Mouse (Mus musculus) intestine, embryonic 15.5 days (tissue): ENCODE measurements at regions not wholly inside any gene's neighbourhood (a gene's known extent, or its start where the extent isn't known, plus 50 kb on each side); places are given as distances from the start of the nearest gene placed in this dataset.

Experiments
- ATAC-seq: fragments of 200-750 bp; cut with Nextera tagmentation; 2 replicates; pipeline ENCODE4 v1.8.0; 2017; ENCODE audit warnings: moderate TSS enrichment, moderate library complexity
- H3K27ac ChIP-seq: fragments of 300-500 bp; sonication (generic); 2 replicates; pipeline ENCODE4 v1.5.1; 2015; ENCODE audit warnings: mild to moderate bottlenecking, inconsistent platforms
- H3K27me3 ChIP-seq: fragments of 300-500 bp; sonication (generic); replicated peaks from 2 replicates; pipeline ENCODE4 v1.6.1; 2015; ENCODE audit warnings: inconsistent platforms
- H3K36me3 ChIP-seq: fragments of 300-500 bp; sonication (generic); 2 replicates; pipeline ENCODE4 v1.6.1; 2015; ENCODE audit warnings: inconsistent platforms
- H3K4me1 ChIP-seq: fragments of 300-500 bp; sonication (generic); replicated peaks from 2 replicates; pipeline ENCODE4 v1.6.1; 2015; ENCODE audit warnings: inconsistent platforms
- H3K4me2 ChIP-seq: fragments of 300-500 bp; sonication (generic); replicated peaks from 2 replicates; pipeline ENCODE4 v1.6.1; 2015; ENCODE audit warnings: mild to moderate bottlenecking, inconsistent platforms
- H3K4me3 ChIP-seq: fragments of 300-500 bp; sonication (generic); replicated peaks from 2 replicates; pipeline ENCODE4 v1.5.1; 2015; ENCODE audit warnings: inconsistent platforms
- H3K9ac ChIP-seq: fragments of 300-500 bp; sonication (generic); 2 replicates; pipeline ENCODE4 v1.6.1; 2015; ENCODE audit warnings: inconsistent platforms
- H3K9me3 ChIP-seq: fragments of 300-500 bp; sonication (generic); 2 replicates; pipeline ENCODE4 v1.6.1; 2016; ENCODE audit warnings: inconsistent platforms
- WGBS: fragments of 180-500 bp; shearing (Covaris S2); methylation state at CpG from one replicate; pipeline ENCODE4 v1.1.7; 2015; 5-methylcytosine and 5-hydroxymethylcytosine counted together

DNA sequence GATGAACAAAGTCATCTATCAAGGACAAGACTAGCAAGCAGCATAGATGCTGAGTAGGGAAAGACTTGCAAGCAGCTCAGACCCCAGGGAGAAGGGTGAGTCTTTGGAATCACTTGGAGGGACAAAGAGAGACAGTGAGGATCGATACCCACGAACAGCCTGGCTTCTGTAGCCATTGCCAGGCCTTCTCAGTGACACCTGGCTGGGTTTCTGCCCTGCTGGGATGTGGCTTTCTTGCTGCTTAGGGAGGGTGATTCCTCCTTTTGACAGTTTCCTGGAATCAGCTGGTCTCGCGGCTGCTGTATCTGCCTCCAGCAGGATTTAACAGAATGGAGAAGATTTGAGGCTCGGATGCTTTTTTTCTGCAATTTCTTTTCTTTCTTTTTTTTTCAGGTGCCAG lies 156.3 kb upstream of the Hs3st4 start:
- Histone ChIP-seq H3K9me3 (no peaks in the 10 kb centered on the region), H3K4me3 (no peak overlapping the region), H3K27me3 (no peaks in the 10 kb centered on the region), H3K27ac (no peak overlapping the region), H3K36me3 (no peaks in the 10 kb centered on the region), H3K4me2 (no peak overlapping the region), H3K9ac (no peak overlapping the region), H3K4me1 (no peaks in the 10 kb centered on the region)
- WGBS, result 82% methylated on average over 5 of the region's 5 CpGs
- ATAC-seq, result no peak

GRCm38 (mm10) chr7:123842552-123842951 lies 140.1 kb upstream of the Hs3st4 start:
- no peak overlapping the region for H3K4me3 ChIP-seq
- no peaks in the 10 kb centered on the region for H3K27me3 ChIP-seq
- H3K36me3 ChIP-seq, result no peaks in the 10 kb centered on the region
- ATAC-seq, result no peak
- no peaks in the 10 kb centered on the region for H3K9me3 ChIP-seq
- no peak overlapping the region for H3K27ac ChIP-seq
- no peaks in the 10 kb centered on the region for H3K4me1 ChIP-seq
- no peak overlapping the region for H3K9ac ChIP-seq
- H3K4me2 ChIP-seq, result no peak overlapping the region
- 91% methylated on average over 7 of the region's 7 CpGs for WGBS

DNA sequence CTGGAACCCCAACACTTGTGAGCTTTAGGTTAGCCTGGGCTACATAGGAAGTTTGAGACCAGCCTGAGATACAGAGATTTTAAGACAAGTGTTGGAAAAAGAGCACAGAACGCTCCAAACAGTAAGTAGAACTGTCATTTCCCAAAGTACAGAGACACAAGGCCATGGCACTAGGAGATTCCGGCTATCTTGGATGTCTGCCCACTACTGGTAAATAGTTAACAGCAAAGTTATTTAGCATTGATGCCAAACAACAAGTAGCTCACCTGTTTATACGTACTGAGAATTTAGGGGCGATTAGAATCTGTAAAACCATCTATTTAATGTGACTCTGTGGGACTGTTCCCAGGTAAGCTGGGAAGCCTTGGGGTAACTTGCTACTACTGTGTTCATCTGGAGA lies 135.6 kb upstream of the Hs3st4 start:
- no peaks in the 10 kb centered on the region for H3K36me3 ChIP-seq
- H3K4me3 ChIP-seq, result no peak overlapping the region
- no peak overlapping the region for H3K9ac ChIP-seq
- H3K27ac ChIP-seq, result no peak overlapping the region
- no peaks in the 10 kb centered on the region for H3K4me1 ChIP-seq
- no peak overlapping the region for H3K4me2 ChIP-seq
- no peaks in the 10 kb centered on the region for H3K27me3 ChIP-seq
- WGBS, result 75% methylated on average over 4 of the region's 4 CpGs
- no peaks in the 10 kb centered on the region for H3K9me3 ChIP-seq
- no peak for ATAC-seq

DNA sequence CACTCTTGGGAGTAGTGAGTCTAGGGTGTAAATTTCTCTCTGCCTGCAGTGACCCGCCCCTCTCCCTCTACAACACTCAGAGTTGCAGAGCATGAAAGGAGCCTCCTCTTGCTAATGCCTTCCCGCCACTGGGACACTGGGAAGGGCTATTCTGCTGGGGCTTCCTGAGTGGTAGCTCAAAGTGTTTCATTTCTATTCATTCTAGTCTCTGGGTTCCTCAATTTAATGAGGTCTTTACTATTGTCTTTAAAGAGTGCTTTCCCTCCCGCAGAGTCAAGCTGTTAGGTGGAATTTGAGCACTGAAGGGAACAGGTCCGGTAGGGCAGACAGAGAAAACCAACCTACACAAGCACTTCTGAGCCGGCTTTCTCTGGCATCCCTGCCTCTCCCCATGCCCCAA lies 134.0 kb upstream of the Hs3st4 start:
- Histone ChIP-seq H3K9me3 (no peaks in the 10 kb centered on the region), H3K36me3 (no peaks in the 10 kb centered on the region), H3K4me1 (no peaks in the 10 kb centered on the region), H3K27ac (no peak overlapping the region), H3K4me2 (no peak overlapping the region), H3K27me3 (no peaks in the 10 kb centered on the region), H3K9ac (no peak overlapping the region), H3K4me3 (no peak overlapping the region)
- ATAC-seq, result no peak
- 48% methylated on average over 5 of the region's 5 CpGs for WGBS

DNA sequence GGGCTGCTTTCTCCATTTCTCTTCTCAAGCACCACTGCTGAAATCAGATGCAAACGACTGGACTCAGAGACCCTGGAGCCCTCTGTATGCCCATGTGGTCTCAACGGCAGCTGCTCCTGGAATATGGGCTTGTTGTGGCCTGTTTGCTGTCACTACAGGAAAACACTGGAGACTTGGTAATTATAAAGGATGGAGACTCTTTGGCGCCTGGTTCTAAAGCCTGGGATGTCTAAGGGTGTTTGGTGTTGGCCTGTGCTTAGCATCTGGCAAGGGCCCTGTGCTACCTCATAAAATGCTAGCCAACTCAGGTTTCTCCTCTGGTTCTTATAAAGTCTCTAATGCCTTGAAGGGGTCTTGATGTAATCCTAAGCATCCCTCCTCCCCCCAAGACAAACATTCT lies 133.4 kb upstream of the Hs3st4 start:
- H3K9me3 ChIP-seq, result no peaks in the 10 kb centered on the region
- no peaks in the 10 kb centered on the region for H3K36me3 ChIP-seq
- no peak overlapping the region for H3K9ac ChIP-seq
- no peak overlapping the region for H3K27ac ChIP-seq
- H3K4me1 ChIP-seq, result no peaks in the 10 kb centered on the region
- H3K4me2 ChIP-seq, result no peak overlapping the region
- ATAC-seq, result no peak
- 56% methylated on average over 3 of the region's 3 CpGs for WGBS
- H3K27me3 ChIP-seq, result no peaks in the 10 kb centered on the region
- H3K4me3 ChIP-seq, result no peak overlapping the region

- no peaks in the 10 kb centered on the region for H3K4me1 ChIP-seq
- ATAC-seq, result no peak
- WGBS, result 83% methylated on average over 10 of the region's 10 CpGs
- H3K36me3 ChIP-seq, result no peaks in the 10 kb centered on the region
- H3K27me3 ChIP-seq, result no peaks in the 10 kb centered on the region
- no peak overlapping the region for H3K9ac ChIP-seq
- H3K4me3 ChIP-seq, result no peak overlapping the region
- no peak overlapping the region for H3K27ac ChIP-seq
- no peaks in the 10 kb centered on the region for H3K9me3 ChIP-seq
- H3K4me2 ChIP-seq, result no peak overlapping the region
These were observed 132.1 kb upstream of the Hs3st4 start for GRCm38 (mm10) chr7:123850272-123851197.

GRCm38 (mm10) chr7:123857539-123857938 lies 125.1 kb upstream of the Hs3st4 start:
- H3K4me1 ChIP-seq, result no peaks in the 10 kb centered on the region
- no peak overlapping the region for H3K27ac ChIP-seq
- no peak overlapping the region for H3K4me2 ChIP-seq
- 57% methylated on average over 6 of the region's 6 CpGs for WGBS
- no peaks in the 10 kb centered on the region for H3K9me3 ChIP-seq
- H3K9ac ChIP-seq, result no peak overlapping the region
- H3K4me3 ChIP-seq, result no peak overlapping the region
- no peaks in the 10 kb centered on the region for H3K27me3 ChIP-seq
- no peaks in the 10 kb centered on the region for H3K36me3 ChIP-seq
- ATAC-seq, result no peak

GRCm38 (mm10) chr7:123861706-123862105 lies 121.0 kb upstream of the Hs3st4 start:
- 73% methylated on average over 2 of the region's 2 CpGs for WGBS
- H3K4me1 ChIP-seq, result no peaks in the 10 kb centered on the region

DNA sequence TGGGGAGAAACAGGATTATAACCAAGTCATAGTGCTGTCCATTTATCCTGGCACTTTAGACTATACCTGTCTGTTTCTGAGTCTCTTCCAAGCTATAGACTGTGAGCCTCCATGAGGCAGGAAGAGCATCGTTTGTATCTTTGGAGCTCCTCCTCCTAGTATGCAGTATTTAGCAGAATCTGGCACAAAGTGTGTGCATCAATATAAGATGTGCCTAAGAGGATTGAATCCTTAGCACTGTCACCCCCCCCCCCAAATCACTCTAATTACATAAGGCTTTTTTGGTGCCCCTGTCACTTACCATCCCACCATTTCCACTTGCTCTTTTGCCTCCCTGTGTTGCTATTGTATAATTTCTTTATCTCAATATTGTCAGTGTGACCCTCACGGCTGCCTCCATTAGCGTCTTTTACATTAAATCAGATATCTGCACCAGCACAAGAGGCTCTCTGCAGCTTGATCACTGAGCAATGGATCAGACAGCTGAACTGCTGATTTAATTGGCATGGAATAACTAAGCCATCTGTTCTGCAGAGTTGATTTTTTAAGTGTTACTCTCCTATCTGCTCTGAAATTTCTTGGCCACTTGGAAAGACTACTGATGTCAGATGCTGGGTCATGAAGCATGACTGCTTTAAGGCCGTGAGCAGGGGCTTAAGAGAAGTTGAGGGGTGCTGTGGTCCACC lies 85.8 kb upstream of the Hs3st4 start:
- no peak for ATAC-seq

More at GRCm38 (mm10) chr7:123861706-123862105, 121.0 kb upstream of the Hs3st4 start:
- Histone ChIP-seq H3K4me2 (no peak overlapping the region), H3K27ac (no peak overlapping the region), H3K36me3 (no peaks in the 10 kb centered on the region), H3K27me3 (no peaks in the 10 kb centered on the region), H3K9ac (no peak overlapping the region), H3K9me3 (no peaks in the 10 kb centered on the region), H3K4me3 (no peak overlapping the region)
- no peak for ATAC-seq

DNA sequence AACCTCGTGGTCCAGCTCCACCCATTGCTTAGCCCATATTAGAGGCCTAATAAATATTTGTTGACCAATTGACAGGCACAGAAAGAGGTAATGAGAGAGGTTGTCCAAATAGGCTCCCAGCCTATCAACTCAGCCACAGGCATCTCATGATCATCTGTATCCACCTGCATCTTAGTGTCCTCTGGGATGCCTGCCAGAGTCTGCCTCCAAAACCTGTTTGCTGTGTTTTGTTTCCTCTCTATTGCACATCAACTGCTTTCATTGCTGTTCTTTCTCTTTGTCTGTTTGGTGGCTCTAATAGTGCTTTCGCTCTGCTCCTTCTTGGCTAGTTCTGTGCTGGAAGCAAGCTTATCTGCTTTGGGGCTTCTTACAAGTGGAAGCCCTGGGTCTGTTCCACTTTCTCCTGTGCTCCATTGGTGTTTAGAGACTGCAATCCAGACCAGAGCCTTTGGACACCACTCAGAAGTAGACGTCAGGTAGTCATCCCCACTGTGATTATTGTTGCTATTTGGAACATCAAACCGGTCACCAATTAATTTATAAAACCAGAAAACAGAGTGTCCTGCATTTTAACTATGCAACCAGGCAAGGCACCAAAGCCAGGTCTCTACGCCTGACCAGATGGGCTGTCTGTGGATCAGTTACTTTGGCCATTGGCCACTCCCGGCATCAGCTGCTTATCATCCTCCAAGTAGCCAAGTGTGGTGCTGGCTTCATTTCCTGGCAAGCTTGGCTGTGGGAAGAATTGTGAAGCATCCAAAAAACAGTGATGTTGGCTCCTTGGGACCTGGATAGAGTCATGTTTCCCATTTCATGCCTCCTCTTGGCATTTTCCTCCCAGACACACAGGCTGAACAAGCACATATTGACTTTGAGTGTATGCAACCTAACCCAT lies 74.5 kb upstream of the Hs3st4 start:
- Histone ChIP-seq H3K36me3 (no peaks in the 10 kb centered on the region), H3K9me3 (no peaks in the 10 kb centered on the region), H3K4me1 (no peaks in the 10 kb centered on the region), H3K27me3 (no peaks in the 10 kb centered on the region), H3K4me2 (no peak overlapping the region), H3K27ac (no peak overlapping the region), H3K4me3 (no peak overlapping the region), H3K9ac (no peak overlapping the region)
- no peak for ATAC-seq
- WGBS, result 87% methylated on average over 6 of the region's 6 CpGs

More for the DNA sequence above, 85.8 kb upstream of the Hs3st4 start:
- Histone ChIP-seq H3K27me3 (no peaks in the 10 kb centered on the region), H3K27ac (no peak overlapping the region), H3K36me3 (no peaks in the 10 kb centered on the region), H3K4me1 (no peaks in the 10 kb centered on the region), H3K9me3 (no peaks in the 10 kb centered on the region), H3K4me2 (no peak overlapping the region), H3K4me3 (no peak overlapping the region), H3K9ac (no peak overlapping the region)
- whole genome bisulfite sequencing, result 79% methylated on average over 4 of the region's 4 CpGs

DNA sequence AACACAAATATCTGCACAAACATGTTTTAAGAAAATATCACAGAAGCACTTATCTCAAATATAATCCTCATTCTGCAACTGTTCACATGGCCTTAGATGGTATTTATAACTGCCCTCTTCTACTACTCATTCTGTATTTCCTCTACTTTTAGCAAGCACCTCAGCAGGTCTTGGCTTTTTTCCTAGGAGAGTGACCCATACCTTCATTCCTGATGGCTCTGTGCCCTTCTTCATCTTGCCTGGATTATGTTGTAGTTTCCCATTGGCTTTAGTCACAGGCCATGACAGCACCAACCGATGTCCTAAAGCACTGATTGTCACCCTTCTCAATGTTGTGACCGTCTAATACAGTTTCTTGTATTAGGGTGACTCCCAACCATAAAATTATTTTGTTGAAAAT lies 61.2 kb upstream of the Hs3st4 start:
- no peaks in the 10 kb centered on the region for H3K4me1 ChIP-seq
- no peak overlapping the region for H3K4me2 ChIP-seq
- no peak overlapping the region for H3K27ac ChIP-seq
- no peaks in the 10 kb centered on the region for H3K36me3 ChIP-seq
- no peak overlapping the region for H3K9ac ChIP-seq
- no peaks in the 10 kb centered on the region for H3K9me3 ChIP-seq
- WGBS, result 96% methylated on average over 2 of the region's 2 CpGs
- ATAC-seq, result no peak
- H3K27me3 ChIP-seq, result no peaks in the 10 kb centered on the region
- H3K4me3 ChIP-seq, result no peak overlapping the region

DNA sequence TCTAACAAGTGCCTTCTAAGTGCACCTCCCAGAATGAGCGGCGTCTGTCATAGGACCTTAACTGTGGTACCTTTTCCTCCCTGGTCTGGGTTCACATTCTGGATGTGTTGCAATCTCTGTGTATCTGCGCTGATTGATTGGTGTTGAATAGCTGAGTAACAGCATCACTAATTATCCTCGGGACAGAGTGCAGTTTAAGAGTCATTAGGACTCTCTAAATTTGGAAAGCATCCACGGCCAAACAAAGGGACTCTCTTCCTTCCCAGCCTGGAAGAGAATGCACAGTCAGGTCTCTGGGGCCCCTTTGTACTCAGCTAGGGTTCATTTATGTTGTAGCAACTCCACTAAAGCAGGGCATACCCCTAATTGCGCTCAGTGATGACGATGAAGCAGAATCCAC lies 50.2 kb upstream of the Hs3st4 start:
- Histone ChIP-seq H3K36me3 (no peaks in the 10 kb centered on the region), H3K9ac (no peak overlapping the region), H3K4me3 (no peak overlapping the region), H3K9me3 (no peaks in the 10 kb centered on the region), H3K27ac (no peak overlapping the region), H3K4me1 (no peaks in the 10 kb centered on the region), H3K27me3 (no peaks in the 10 kb centered on the region), H3K4me2 (no peak overlapping the region)
- ATAC-seq, result no peak
- WGBS, result 66% methylated on average over 7 of the region's 7 CpGs
